Mouse (Mus musculus): ENCODE data around the gene Cxadr. TPM values are rescaled to one million over a fixed set of nuclear protein-coding genes. Genes with fewer than 3 reads are reported as not detected.
"Not testable (repeated sequence)": the region's sequence is repeated elsewhere in the genome, so short reads cannot be mapped to it uniquely, and the experiment has no call there.

Gene Cxadr
- total and polyA plus RNA-seq, 2 experiments from 2014 or later = 23.3 to 37.1 TPM

DNA sequence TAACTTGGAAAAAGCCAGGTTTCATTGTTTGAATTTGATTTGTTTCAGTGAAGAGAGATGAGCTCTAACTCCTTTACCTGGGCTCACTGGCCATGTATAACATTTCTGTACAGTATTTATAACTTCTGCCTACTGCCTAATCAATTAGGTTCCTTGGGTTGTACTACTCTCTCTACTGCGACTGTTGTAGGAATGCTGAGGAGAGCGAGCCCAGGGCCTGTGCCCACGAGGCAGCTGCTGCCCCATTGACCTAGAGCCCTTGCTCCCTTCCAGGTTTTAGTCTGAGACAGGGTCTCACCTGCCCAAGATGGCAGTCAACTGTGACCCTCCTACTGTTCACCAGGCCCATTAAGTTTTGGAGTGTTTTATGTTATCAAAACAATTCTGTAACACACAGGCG is 60.2 kb downstream of the Cxadr start:
- H3K36me3 ChIP-seq (replicated peaks; ENCODE audit: control insufficient read depth, insufficient read depth, low read length) = peaks cover 49% of the 10 kb centered on the region
- DNase-seq (ENCODE audit: low spot score) (no peak), ATAC-seq (ENCODE audit: insufficient read depth, low read depth) (no peak)
- no peak for TF ChIP-seq CTCF (IDR thresholded peaks at IDR 0.05; ENCODE audit: low read depth)
- TF ChIP-seq EP300 (IDR thresholded peaks at IDR 0.05; ENCODE audit: low read depth) = no peak
- WGBS = 84% methylated on average over 4 of the region's 4 CpGs
- no peak overlapping the region for H3K4me3 ChIP-seq (ENCODE audit: low read depth, low read length)
- no peaks in the 10 kb centered on the region for H3K27me3 ChIP-seq (ENCODE audit: control insufficient read depth, insufficient read depth, low read length)
- H3K4me2 ChIP-seq (ENCODE audit: low read depth, low read length) = no peak overlapping the region
- no peaks in the 10 kb centered on the region for H3K9me3 ChIP-seq (replicated peaks; ENCODE audit: control insufficient read depth, low read length)
- no peaks in the 10 kb centered on the region for H3K4me1 ChIP-seq (ENCODE audit: control insufficient read depth, insufficient read depth)
- no peak overlapping the region for H3K27ac ChIP-seq (ENCODE audit: low read depth)
- no peak overlapping the region for H3K9ac ChIP-seq (replicated peaks; ENCODE audit: low read depth, low read length)

DNA sequence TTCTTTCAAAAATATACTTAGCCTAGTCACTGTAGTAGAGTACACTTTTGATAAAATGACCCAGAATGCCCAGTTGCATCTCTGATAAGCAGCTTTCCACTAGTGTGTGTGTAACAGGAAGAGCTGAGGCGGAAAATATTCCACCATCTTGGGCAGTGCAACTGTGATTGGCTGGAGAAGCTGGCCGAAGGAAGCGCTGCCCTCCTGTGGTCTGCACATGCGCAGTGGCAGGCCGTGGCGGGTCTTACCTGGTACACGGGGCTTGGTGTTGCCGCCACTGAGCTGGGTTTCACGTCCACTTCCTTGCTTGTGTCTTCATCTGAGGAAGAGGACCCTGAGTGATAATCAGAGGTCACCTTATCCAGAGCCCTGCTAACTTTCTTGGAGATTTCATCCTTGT is 63.3 kb downstream of the Cxadr start:
- H3K4me3 ChIP-seq (ENCODE audit: low read depth, low read length); H3K9me3 ChIP-seq (replicated peaks; ENCODE audit: control insufficient read depth, low read length); H3K4me2 ChIP-seq (ENCODE audit: low read depth, low read length); DNase-seq (ENCODE audit: low spot score); H3K9ac ChIP-seq (replicated peaks; ENCODE audit: low read depth, low read length); H3K27me3 ChIP-seq (ENCODE audit: control insufficient read depth, insufficient read depth, low read length); H3K27ac ChIP-seq (ENCODE audit: low read depth); ATAC-seq (ENCODE audit: insufficient read depth, low read depth); H3K4me1 ChIP-seq (ENCODE audit: control insufficient read depth, insufficient read depth): not testable (repeated sequence)
- peaks cover 58% of the 10 kb centered on the region for H3K36me3 ChIP-seq (replicated peaks; ENCODE audit: control insufficient read depth, insufficient read depth, low read length)
- WGBS = 92% methylated on average over 9 of the region's 9 CpGs

DNA sequence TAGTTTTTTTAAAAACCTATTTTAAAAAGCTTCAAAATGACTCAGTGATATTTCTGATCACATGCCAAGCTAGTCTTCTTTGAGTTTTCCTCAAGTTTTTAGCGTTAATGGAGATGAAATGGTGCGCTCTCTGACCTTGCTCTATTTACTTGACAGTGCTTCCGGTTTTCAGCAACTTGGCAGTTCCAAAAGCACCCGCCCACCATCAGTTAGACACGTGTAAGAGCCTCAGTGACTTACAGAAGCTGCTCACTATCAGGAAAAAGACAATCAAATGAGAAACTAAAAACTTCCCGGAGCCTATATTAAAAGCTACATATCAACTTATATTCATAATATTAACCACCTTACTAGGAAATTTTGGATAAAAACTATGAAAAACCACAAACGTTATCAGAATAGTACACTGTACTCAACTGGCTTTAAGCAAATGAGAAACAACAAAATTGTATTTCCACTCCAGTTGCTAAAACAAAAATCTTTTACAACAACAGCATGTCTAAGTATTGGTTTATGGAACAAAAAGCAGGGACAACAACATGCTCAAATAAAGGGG is 70.3 kb downstream of the Cxadr start:
- Histone ChIP-seq H3K9me3 (replicated peaks; ENCODE audit: control insufficient read depth, low read length) (no peaks in the 10 kb centered on the region), H3K4me1 (ENCODE audit: control insufficient read depth, insufficient read depth) (no peaks in the 10 kb centered on the region), H3K4me3 (ENCODE audit: low read depth, low read length) (no peak overlapping the region), H3K9ac (replicated peaks; ENCODE audit: low read depth, low read length) (no peak overlapping the region), H3K27ac (ENCODE audit: low read depth) (no peak overlapping the region), H3K4me2 (ENCODE audit: low read depth, low read length) (no peak overlapping the region), H3K27me3 (ENCODE audit: control insufficient read depth, insufficient read depth, low read length) (no peaks in the 10 kb centered on the region), H3K36me3 (replicated peaks; ENCODE audit: control insufficient read depth, insufficient read depth, low read length) (peaks cover 40% of the 10 kb centered on the region)
- DNase-seq (ENCODE audit: low spot score) = no peak
- 57% methylated on average over 7 of the region's 7 CpGs for WGBS
- no peak for TF ChIP-seq EP300 (IDR thresholded peaks at IDR 0.05; ENCODE audit: low read depth)
- TF ChIP-seq CTCF (IDR thresholded peaks at IDR 0.05; ENCODE audit: low read depth) = no peak
- ATAC-seq (ENCODE audit: insufficient read depth, low read depth) = no peak

DNA sequence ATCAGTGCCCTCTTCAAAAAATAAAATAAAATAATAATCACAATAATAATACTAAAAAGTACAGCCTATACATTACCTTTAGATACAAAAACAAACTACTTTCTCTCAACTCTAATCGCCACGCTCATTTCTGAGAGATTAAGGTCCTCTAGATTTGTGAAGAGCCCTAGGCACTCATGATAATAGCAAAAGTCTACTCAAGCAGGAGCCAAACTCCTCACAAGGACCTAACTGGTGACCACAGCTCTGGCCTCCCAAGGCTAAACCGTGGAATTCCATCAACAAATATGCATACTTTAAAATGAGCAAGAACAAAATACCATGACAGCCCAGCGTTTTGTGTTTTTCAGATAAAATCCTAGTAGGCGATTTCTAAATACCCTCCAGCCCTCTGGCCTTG is 71.5 kb downstream of the Cxadr start:
- Histone ChIP-seq H3K4me1 (ENCODE audit: control insufficient read depth, insufficient read depth) (no peaks in the 10 kb centered on the region), H3K36me3 (replicated peaks; ENCODE audit: control insufficient read depth, insufficient read depth, low read length) (peaks cover 31% of the 10 kb centered on the region), H3K4me3 (ENCODE audit: low read depth, low read length) (no peak overlapping the region), H3K27me3 (ENCODE audit: control insufficient read depth, insufficient read depth, low read length) (no peaks in the 10 kb centered on the region), H3K9ac (replicated peaks; ENCODE audit: low read depth, low read length) (no peak overlapping the region), H3K9me3 (replicated peaks; ENCODE audit: control insufficient read depth, low read length) (no peaks in the 10 kb centered on the region), H3K27ac (ENCODE audit: low read depth) (no peak overlapping the region), H3K4me2 (ENCODE audit: low read depth, low read length) (no peak overlapping the region)
- TF ChIP-seq EP300 (IDR thresholded peaks at IDR 0.05; ENCODE audit: low read depth) (no peak), CTCF (IDR thresholded peaks at IDR 0.05; ENCODE audit: low read depth) (no peak)
- DNase-seq (ENCODE audit: low spot score) = no peak
- WGBS = 84% methylated on average over 5 of the region's 5 CpGs
- no peak for ATAC-seq (ENCODE audit: insufficient read depth, low read depth)

DNA sequence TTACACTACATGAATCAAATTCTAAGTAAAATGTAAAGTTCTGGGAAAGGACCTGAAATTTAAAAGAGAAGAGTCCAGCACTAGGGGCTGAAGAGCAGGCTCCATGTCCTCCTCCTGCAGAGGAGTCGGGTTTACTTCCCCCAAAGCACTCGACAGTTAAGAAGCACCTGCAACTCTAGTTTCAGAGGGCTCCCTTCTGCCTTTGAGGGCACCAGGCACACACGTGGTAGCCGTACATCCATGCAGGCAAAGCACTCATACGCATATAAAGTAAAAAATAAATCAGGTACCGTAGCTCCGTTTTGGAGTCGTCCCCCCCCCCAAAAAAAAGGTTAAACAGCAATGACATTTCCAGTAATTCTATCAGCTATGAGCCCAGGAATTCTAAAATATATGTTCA is 72.5 kb downstream of the Cxadr start:
- no peak for ATAC-seq (ENCODE audit: insufficient read depth, low read depth)
- TF ChIP-seq CTCF (IDR thresholded peaks at IDR 0.05; ENCODE audit: low read depth) = no peak
- H3K27me3 ChIP-seq (ENCODE audit: control insufficient read depth, insufficient read depth, low read length) = no peaks in the 10 kb centered on the region
- H3K4me3 ChIP-seq (ENCODE audit: low read depth, low read length) = no peak overlapping the region
- H3K9me3 ChIP-seq (replicated peaks; ENCODE audit: control insufficient read depth, low read length) = no peaks in the 10 kb centered on the region
- H3K36me3 ChIP-seq (replicated peaks; ENCODE audit: control insufficient read depth, insufficient read depth, low read length) = peaks cover 22% of the 10 kb centered on the region
- no peak for DNase-seq (ENCODE audit: low spot score)
- no peak overlapping the region for H3K27ac ChIP-seq (ENCODE audit: low read depth)
- no peaks in the 10 kb centered on the region for H3K4me1 ChIP-seq (ENCODE audit: control insufficient read depth, insufficient read depth)
- 77% methylated on average over 8 of the region's 8 CpGs for WGBS
- H3K4me2 ChIP-seq (ENCODE audit: low read depth, low read length) = no peak overlapping the region
- no peak overlapping the region for H3K9ac ChIP-seq (replicated peaks; ENCODE audit: low read depth, low read length)

DNA sequence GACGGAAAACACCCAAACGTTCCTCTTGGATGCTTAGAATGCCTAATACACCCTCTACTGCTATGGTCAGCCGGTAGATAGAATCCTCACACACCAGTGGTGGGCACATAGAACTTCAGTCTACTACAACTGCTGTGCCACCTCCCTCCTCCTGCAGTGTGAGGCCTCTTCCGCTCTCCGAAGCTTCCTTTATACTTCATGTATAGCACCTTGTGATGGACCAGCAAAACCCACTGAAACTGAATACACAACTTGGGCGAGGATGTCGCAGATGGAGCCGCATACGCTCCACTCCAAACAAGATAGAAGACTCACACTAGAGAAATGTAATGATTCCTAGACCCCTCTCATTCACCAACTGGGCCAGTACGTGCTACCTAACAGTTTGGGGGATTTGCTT is 73.9 kb downstream of the Cxadr start:
- Histone ChIP-seq H3K4me1 (ENCODE audit: control insufficient read depth, insufficient read depth) (no peaks in the 10 kb centered on the region), H3K9me3 (replicated peaks; ENCODE audit: control insufficient read depth, low read length) (no peaks in the 10 kb centered on the region), H3K27ac (ENCODE audit: low read depth) (no peak overlapping the region), H3K9ac (replicated peaks; ENCODE audit: low read depth, low read length) (peak overlapping the region; percentile 85), H3K4me2 (ENCODE audit: low read depth, low read length) (peak overlapping the region; percentile 63), H3K36me3 (replicated peaks; ENCODE audit: control insufficient read depth, insufficient read depth, low read length) (peaks cover 13% of the 10 kb centered on the region), H3K27me3 (ENCODE audit: control insufficient read depth, insufficient read depth, low read length) (no peaks in the 10 kb centered on the region), H3K4me3 (ENCODE audit: low read depth, low read length) (peak overlapping the region; percentile 65)
- WGBS = 45% methylated on average over 10 of the region's 10 CpGs
- DNase-seq (ENCODE audit: low spot score) = peak; percentile 54
- TF ChIP-seq CTCF (IDR thresholded peaks at IDR 0.05; ENCODE audit: low read depth) (no peak), EP300 (IDR thresholded peaks at IDR 0.05; ENCODE audit: low read depth) (no peak)
- no peak for ATAC-seq (ENCODE audit: insufficient read depth, low read depth)

Measured in heart, postnatal 0 days (tissue).